Comparison of ENCODE assay signal across 8 mouse cellular contexts in the genomic region with DNA sequence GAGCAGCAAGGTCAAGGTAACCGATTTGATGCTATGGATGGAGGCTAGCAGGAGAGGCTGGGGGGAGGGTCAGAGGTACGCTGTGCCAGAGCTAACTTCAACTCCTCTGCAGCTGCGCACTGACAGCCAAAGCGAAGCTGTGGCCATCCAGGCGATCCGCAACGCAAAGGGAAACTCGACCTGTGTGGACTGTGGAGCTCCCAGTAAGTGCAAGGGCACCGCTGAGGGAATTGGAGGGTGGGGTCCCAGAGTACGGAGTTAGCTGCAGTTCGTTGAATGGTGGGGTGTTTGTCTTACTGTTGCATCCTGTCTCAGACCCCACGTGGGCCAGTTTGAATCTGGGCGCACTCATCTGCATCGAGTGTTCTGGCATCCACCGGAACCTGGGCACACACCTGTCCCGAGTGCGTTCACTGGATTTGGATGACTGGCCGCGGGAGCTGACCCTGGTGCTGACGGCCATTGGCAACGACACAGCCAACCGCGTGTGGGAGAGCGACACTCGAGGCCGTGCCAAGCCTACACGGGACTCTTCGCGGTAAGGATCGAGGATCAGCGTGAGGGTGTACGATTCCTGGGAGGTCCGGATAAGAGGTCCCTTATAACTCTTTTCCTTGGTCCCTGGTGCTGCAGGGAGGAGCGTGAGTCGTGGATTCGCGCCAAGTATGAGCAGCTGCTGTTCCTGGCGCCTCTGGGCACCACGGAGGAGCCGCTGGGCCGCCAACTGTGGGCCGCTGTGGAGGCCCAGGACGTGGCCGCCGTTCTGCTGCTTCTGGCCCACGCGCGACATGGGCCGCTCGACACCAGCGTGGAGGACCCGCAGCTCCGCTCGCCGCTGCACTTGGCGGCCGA. TPM values are rescaled to one million over a fixed set of nuclear protein-coding genes. Genes with fewer than 3 reads are reported as not detected.
DNase-seq lines count a peak whose midpoint lies in the region; ATAC-seq lines count a peak whose summit lies in the region.

No protein-coding gene starts in this region.

- no peak overlapping the region for H3K27ac ChIP-seq in heart, embryonic 15.5 days
- H3K27ac ChIP-seq in midbrain, embryonic 10.5 days (replicated peaks) = no peak overlapping the region

- no peaks in the 10 kb centered on the region for H3K9me3 ChIP-seq in heart, embryonic 15.5 days (replicated peaks)
- no peaks in the 10 kb centered on the region for H3K9me3 ChIP-seq in midbrain, embryonic 10.5 days (replicated peaks)

- peaks cover 1% of the 10 kb centered on the region; the same call in 1 of the 2 replicates for H3K36me3 ChIP-seq in heart, embryonic 15.5 days
- H3K36me3 ChIP-seq in midbrain, embryonic 10.5 days = peaks cover 11% of the 10 kb centered on the region

- peaks cover 76% of the 10 kb centered on the region for H3K27me3 ChIP-seq in heart, embryonic 15.5 days
- H3K27me3 ChIP-seq in midbrain, embryonic 10.5 days (ENCODE audit: low read depth, poor library complexity, severe bottlenecking) = peaks cover 72% of the 10 kb centered on the region

- 10% methylated on average over 57 of the region's 57 CpGs for WGBS in heart, embryonic 15.5 days
- WGBS in midbrain, embryonic 10.5 days = 8% methylated on average over 57 of the region's 57 CpGs

- DNase-seq in left cerebral cortex, postnatal 4 days = peak; percentile 72
- no peak for DNase-seq in left cerebral cortex, adult 9 months (ENCODE audit: low spot score in 2 of 2)
- peak; percentile 65 for DNase-seq in embryo, embryonic 10 days (ENCODE audit: low spot score)
- DNase-seq in kidney, postnatal 10 days = peak; percentile 80
- DNase-seq in midbrain, embryonic 10.5 days (ENCODE audit: low spot score) = no peak

- peaks cover 28% of the 10 kb centered on the region for H3K4me1 ChIP-seq in heart, embryonic 15.5 days (replicated peaks)
- peaks cover 20% of the 10 kb centered on the region for H3K4me1 ChIP-seq in midbrain, embryonic 10.5 days

- peak overlapping the region; percentile 29 for H3K4me3 ChIP-seq in heart, embryonic 15.5 days
- peak overlapping the region; percentile 40 for H3K4me3 ChIP-seq in midbrain, embryonic 10.5 days

- no peak overlapping the region for H3K9ac ChIP-seq in heart, embryonic 15.5 days

- peak overlapping the region; percentile 46 for H3K4me2 ChIP-seq in heart, embryonic 15.5 days

- ATAC-seq in heart, embryonic 15.5 days (replicated peaks; ENCODE audit: insufficient number of reproducible peaks, insufficient read depth, low FRiP score, low read depth) = no peak
- ATAC-seq in granulocyte monocyte progenitor cell, adult 5-6 weeks (replicated peaks; ENCODE audit: poor library complexity, severe bottlenecking) = no peak
- ATAC-seq in erythroid progenitor cell, adult 5-6 weeks (replicated peaks; ENCODE audit: low FRiP score, poor library complexity, severe bottlenecking) = no peak

- intact Hi-C loops in left cerebral cortex, postnatal 4 days (cut with DNase I) = no loop called here

RNA-seq across cellular contexts. Expression of gene Agap2, which starts 15.7 kb away (rescaled TPM):
- 100 to 1,000 TPM; 384 to 394 TPM for total RNA-seq in left cerebral cortex, postnatal 4 days (2021)
- polyA plus RNA-seq in heart, embryonic 15.5 days (2015; fragmentation: Nextera tagmentation; extraction: Ambion mirVana) = 0.62 TPM in 1 of 2 replicates, not detected in the other
- 0.10 and 0.19 TPM in 2 replicates for polyA plus RNA-seq in midbrain, embryonic 10.5 days (2016; fragmentation: Nextera tagmentation; extraction: Ambion mirVana)
- 26.3 and 27.2 TPM in 2 replicates for total RNA-seq in granulocyte monocyte progenitor cell, adult 5-6 weeks (2014; fragmentation: Nextera tagmentation)
- total RNA-seq in granulocyte monocyte progenitor cell, adult 5-6 weeks (2017) = 18.8 and 34.4 TPM in 2 replicates
- total RNA-seq in erythroid progenitor cell, adult 5-6 weeks (2015; ENCODE audit: low replicate concordance) = 1.1 and 3.8 TPM in 2 replicates
- total RNA-seq in erythroid progenitor cell, adult 5-6 weeks (2017; ENCODE audit: low replicate concordance) = 2.2 and 51.8 TPM in 2 replicates

RNA-seq across cellular contexts. Expression of gene Tspan31, which starts 20.7 kb away (rescaled TPM):
- 10 to 100 TPM; 49.9 to 54.4 TPM for total RNA-seq in left cerebral cortex, postnatal 4 days (2021)
- 100 and 119 TPM in 2 replicates for polyA plus RNA-seq in heart, embryonic 15.5 days (2015; fragmentation: Nextera tagmentation; extraction: Ambion mirVana)
- 197 and 208 TPM in 2 replicates for polyA plus RNA-seq in midbrain, embryonic 10.5 days (2016; fragmentation: Nextera tagmentation; extraction: Ambion mirVana)
- 92.4 and 102 TPM in 2 replicates for total RNA-seq in granulocyte monocyte progenitor cell, adult 5-6 weeks (2014; fragmentation: Nextera tagmentation)
- 82.5 and 82.6 TPM in 2 replicates for total RNA-seq in granulocyte monocyte progenitor cell, adult 5-6 weeks (2017)
- total RNA-seq in erythroid progenitor cell, adult 5-6 weeks (2015; ENCODE audit: low replicate concordance) = 13.0 and 18.0 TPM in 2 replicates
- 6.6 and 8.5 TPM in 2 replicates for total RNA-seq in erythroid progenitor cell, adult 5-6 weeks (2017; ENCODE audit: low replicate concordance)

RNA-seq across cellular contexts. Expression of gene Cdk4, which starts 27.5 kb away (rescaled TPM):
- 100 to 1,000 TPM; 211 to 221 TPM for total RNA-seq in left cerebral cortex, postnatal 4 days (2021)
- polyA plus RNA-seq in heart, embryonic 15.5 days (2015; fragmentation: Nextera tagmentation; extraction: Ambion mirVana) = 718 and 864 TPM in 2 replicates
- polyA plus RNA-seq in midbrain, embryonic 10.5 days (2016; fragmentation: Nextera tagmentation; extraction: Ambion mirVana) = 2,811 and 2,916 TPM in 2 replicates
- total RNA-seq in granulocyte monocyte progenitor cell, adult 5-6 weeks (2014; fragmentation: Nextera tagmentation) = 721 and 802 TPM in 2 replicates
- 568 and 716 TPM in 2 replicates for total RNA-seq in granulocyte monocyte progenitor cell, adult 5-6 weeks (2017)
- total RNA-seq in erythroid progenitor cell, adult 5-6 weeks (2015; ENCODE audit: low replicate concordance) = 84.3 and 107 TPM in 2 replicates
- 42.7 and 99.2 TPM in 2 replicates for total RNA-seq in erythroid progenitor cell, adult 5-6 weeks (2017; ENCODE audit: low replicate concordance)

RNA-seq across cellular contexts. Expression of gene Os9, which starts 30.1 kb away (rescaled TPM):
- 10 to 100 TPM; 86.3 to 90.7 TPM for total RNA-seq in left cerebral cortex, postnatal 4 days (2021)
- polyA plus RNA-seq in heart, embryonic 15.5 days (2015; fragmentation: Nextera tagmentation; extraction: Ambion mirVana) = 48.5 and 61.8 TPM in 2 replicates
- 62.3 and 83.0 TPM in 2 replicates for polyA plus RNA-seq in midbrain, embryonic 10.5 days (2016; fragmentation: Nextera tagmentation; extraction: Ambion mirVana)
- total RNA-seq in granulocyte monocyte progenitor cell, adult 5-6 weeks (2014; fragmentation: Nextera tagmentation) = 73.3 and 80.0 TPM in 2 replicates
- total RNA-seq in granulocyte monocyte progenitor cell, adult 5-6 weeks (2017) = 202 and 218 TPM in 2 replicates
- 36.5 and 37.5 TPM in 2 replicates for total RNA-seq in erythroid progenitor cell, adult 5-6 weeks (2015; ENCODE audit: low replicate concordance)
- 57.2 and 70.0 TPM in 2 replicates for total RNA-seq in erythroid progenitor cell, adult 5-6 weeks (2017; ENCODE audit: low replicate concordance)

RNA-seq across cellular contexts. Expression of gene March9, which starts 30.8 kb away (rescaled TPM):
- 10 to 100 TPM; 75.1 to 76.5 TPM for total RNA-seq in left cerebral cortex, postnatal 4 days (2021)
- polyA plus RNA-seq in heart, embryonic 15.5 days (2015; fragmentation: Nextera tagmentation; extraction: Ambion mirVana) = 0.13 and 0.25 TPM in 2 replicates
- polyA plus RNA-seq in midbrain, embryonic 10.5 days (2016; fragmentation: Nextera tagmentation; extraction: Ambion mirVana) = 1.3 and 1.7 TPM in 2 replicates
- not detected in 2 replicates for total RNA-seq in granulocyte monocyte progenitor cell, adult 5-6 weeks (2014; fragmentation: Nextera tagmentation)
- total RNA-seq in granulocyte monocyte progenitor cell, adult 5-6 weeks (2017) = not detected in 2 replicates
- not detected in 2 replicates for total RNA-seq in erythroid progenitor cell, adult 5-6 weeks (2015; ENCODE audit: low replicate concordance)
- total RNA-seq in erythroid progenitor cell, adult 5-6 weeks (2017; ENCODE audit: low replicate concordance) = not detected in 2 replicates

Comparison
In these comparisons a context has a peak if more than half of its experiments do, and no peak if none do; other contexts are left out.
1. DNase-seq: peak in left cerebral cortex, postnatal 4 days (single experiment), embryo, embryonic 10 days (single experiment) and kidney, postnatal 10 days (single experiment); none in left cerebral cortex, adult 9 months (0 of 2) and midbrain, embryonic 10.5 days (single experiment).
2. RNA of gene Agap2, which starts 15.7 kb away (total RNA-seq): 384 to 394 TPM in left cerebral cortex, postnatal 4 days; 1.1 to 51.8 TPM in erythroid progenitor cell, adult 5-6 weeks and 18.8 to 34.4 TPM in granulocyte monocyte progenitor cell, adult 5-6 weeks; every median in the first group is over 4 times any median in the second.